Mouse (Mus musculus) layer of hippocampus, postnatal 36 days (tissue): ENCODE measurements around the gene Ifitm1. TPM values are rescaled to one million over a fixed set of nuclear protein-coding genes. Genes with fewer than 3 reads are reported as not detected.
"Not testable (repeated sequence)": the region's sequence is repeated elsewhere in the genome, so short reads cannot be mapped to it uniquely, and the experiment has no call there.

ENCODE experiments used
- DNase-seq, 2 experiments: peaks; one replicate each; pipeline ENCODE4 v3.0.0; 2022
- total RNA-seq, 2 experiments: library from RNA; stranded (reverse); gene quantifications; 2 replicates each; pipeline ENCODE4 v1.2.3; 2021

The Ifitm1 gene
- total RNA-seq, 2 experiments from 2014 or later = 1.6 to 3.8 TPM

DNA sequence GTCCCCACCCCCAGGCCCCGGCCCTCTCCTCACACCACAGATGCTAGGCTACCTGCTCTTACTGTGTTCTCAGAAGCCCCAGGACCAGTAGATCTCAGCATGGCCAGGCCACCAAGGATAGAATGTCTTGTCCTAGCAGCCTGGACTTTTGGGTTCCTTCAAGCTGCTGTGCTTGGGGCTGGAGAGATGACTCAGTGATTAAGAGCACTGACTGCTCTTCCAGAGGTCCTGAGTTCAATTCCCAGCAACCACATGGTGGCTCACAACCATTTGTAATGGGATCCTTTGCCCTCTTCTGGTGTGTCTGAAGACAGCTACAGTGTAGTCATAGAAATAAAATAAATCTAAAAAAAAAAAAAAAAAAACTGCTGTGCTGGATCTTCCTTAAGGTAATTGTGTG lies 50.8 kb downstream of the Ifitm1 start, which contains the start of gene Ifitm6:
Gene Ifitm6, minus strand, starts transcription at position 101 of the 400 bp plus-strand sequence.
- not testable (repeated sequence) for DNase-seq

DNA sequence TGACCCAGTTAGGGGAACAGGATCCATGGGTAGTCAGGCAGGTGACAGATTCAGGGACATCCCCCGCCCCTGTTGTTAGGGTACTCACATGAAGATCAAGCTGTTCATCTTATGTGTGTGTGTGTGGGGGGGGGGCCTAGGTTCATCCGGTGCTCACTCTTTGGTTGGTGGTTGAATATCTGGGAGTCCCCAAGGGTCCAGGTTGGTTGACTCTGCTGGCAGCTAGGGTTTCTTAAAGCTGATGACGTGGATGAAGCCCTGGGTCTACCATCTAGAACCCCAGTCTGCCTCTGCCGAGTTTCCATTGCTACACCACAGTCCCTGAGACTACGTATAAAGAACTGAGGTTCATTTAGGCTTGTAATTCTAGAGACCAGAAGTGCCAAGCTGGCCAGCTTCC lies 52.0 kb downstream of the Ifitm1 start:
- DNase-seq = no peak

Other genes starting within 250 kb of the Ifitm1 start
- not detected for gene Cyp2e1, start 203.5 kb upstream of the Ifitm1 start, total RNA-seq
- under 1 TPM in 1 of 2 experiments, not detected in 1; 0.40 TPM for gene Syce1, start 179.4 kb upstream of the Ifitm1 start, total RNA-seq
- 10 to 100 TPM; 12.3 to 13.3 TPM for gene Zfp941, start 145.0 kb upstream of the Ifitm1 start, total RNA-seq
- 1 to 10 TPM; 1.8 to 2.9 TPM for gene Urah, start 132.2 kb upstream of the Ifitm1 start, total RNA-seq
- not detected for gene Scgb1c1, start 121.7 kb upstream of the Ifitm1 start, total RNA-seq
- not detected for gene Odf3, start 119.4 kb upstream of the Ifitm1 start, total RNA-seq
- gene Gm45785, start 110.9 kb upstream of the Ifitm1 start, total RNA-seq = not detected
- gene Ric8a, start 110.3 kb upstream of the Ifitm1 start, total RNA-seq = 10 to 100 TPM; 76.8 to 83.7 TPM
- 10 to 100 TPM; 27.2 to 28.1 TPM for gene Bet1l, start 109.6 kb upstream of the Ifitm1 start, total RNA-seq
- gene Psmd13, start 85.3 kb upstream of the Ifitm1 start, total RNA-seq = 100 to 1,000 TPM; 113 to 119 TPM
- 10 to 100 TPM; 64.6 to 71.8 TPM for gene Sirt3, start 84.9 kb upstream of the Ifitm1 start, total RNA-seq
- gene Cox8b, start 66.8 kb upstream of the Ifitm1 start, total RNA-seq = 1 to 10 TPM; 1.2 to 1.3 TPM
- under 1 TPM; 0.30 to 0.35 TPM for gene Nlrp6, start 46.3 kb upstream of the Ifitm1 start, total RNA-seq
- gene Pgghg, start 25.8 kb upstream of the Ifitm1 start, total RNA-seq = 1 to 10 TPM; 3.9 to 4.0 TPM
- gene Ifitm5, start 16.9 kb upstream of the Ifitm1 start, total RNA-seq = not detected
- gene Gm45717, start 11.3 kb upstream of the Ifitm1 start, total RNA-seq = not detected
- gene Ifitm2, start 11.2 kb upstream of the Ifitm1 start, total RNA-seq = 10 to 100 TPM in 1 of 2 experiments, 1 to 10 TPM in 1; 8.4 to 14.1 TPM
- 10 to 100 TPM; 11.1 to 11.4 TPM for gene Ifitm3, start 43.5 kb downstream of the Ifitm1 start, total RNA-seq
- under 1 TPM in 1 of 2 experiments, not detected in 1; 0.63 TPM for gene Ifitm6, start 50.7 kb downstream of the Ifitm1 start, total RNA-seq
- gene Gm17387, start 61.9 kb downstream of the Ifitm1 start, total RNA-seq = not detected
- 10 to 100 TPM; 92.2 to 92.3 TPM for gene B4galnt4, start 93.9 kb downstream of the Ifitm1 start, total RNA-seq
- gene Pkp3, start 111.0 kb downstream of the Ifitm1 start, total RNA-seq = not detected
- 1 to 10 TPM; 1.7 to 2.4 TPM for gene Sigirr, start 133.4 kb downstream of the Ifitm1 start, total RNA-seq
- not detected for gene Ano9, start 150.6 kb downstream of the Ifitm1 start, total RNA-seq
- 10 to 100 TPM; 48.5 to 64.9 TPM for gene Ptdss2, start 155.2 kb downstream of the Ifitm1 start, total RNA-seq
- 10 to 100 TPM; 36.1 to 40.2 TPM for gene Rnh1, start 205.6 kb downstream of the Ifitm1 start, total RNA-seq
- 100 to 1,000 TPM; 209 to 213 TPM for gene Hras, start 226.8 kb downstream of the Ifitm1 start, total RNA-seq
- 1 to 10 TPM; 4.5 to 5.9 TPM for gene Lrrc56, start 226.9 kb downstream of the Ifitm1 start, total RNA-seq
- gene Lmntd2, start 246.9 kb downstream of the Ifitm1 start, total RNA-seq = not detected
- under 1 TPM; 0.73 to 0.82 TPM for gene Rassf7, start 248.6 kb downstream of the Ifitm1 start, total RNA-seq